Mouse (Mus musculus) left cerebral cortex, postnatal 4 days (tissue): ENCODE measurements at regions not wholly inside any gene's neighbourhood (a gene's known extent, or its start where the extent isn't known, plus 50 kb on each side); places are given as distances from the start of the nearest gene placed in this dataset.
A peak's percentile ranks its signal among the peaks of the same experiment; 100 is the strongest.

ENCODE experiments used
- DNase-seq: peaks from one replicate; pipeline ENCODE4 v3.0.0-alpha.2; 2022
- intact Hi-C: fragments of 180-260 bp; cut with DNase I; formaldehyde crosslinking; loops from one replicate; pipeline ENCODE4 v1.15.1; 2025

GRCm38 (mm10) chr7:117065771-117066170 lies 315.0 kb upstream of the Xylt1 start:
- intact Hi-C loops: no loop called here
- DNase-seq: no peak

- intact Hi-C loops: no loop called here
- DNase-seq: no peak
These were observed 289.7 kb upstream of the Xylt1 start for GRCm38 (mm10) chr7:117090911-117091550.

- intact Hi-C loops: no loop called here
- DNase-seq: no peak
These were observed 287.9 kb upstream of the Xylt1 start for GRCm38 (mm10) chr7:117092860-117093259.

GRCm38 (mm10) chr7:117097618-117098017 lies 283.2 kb upstream of the Xylt1 start:
- no peak for DNase-seq
- intact Hi-C loops: no loop called here

GRCm38 (mm10) chr7:117099041-117099440 lies 281.7 kb upstream of the Xylt1 start:
- DNase-seq: no peak
- intact Hi-C loops: no loop called here

GRCm38 (mm10) chr7:117103035-117103434 lies 277.7 kb upstream of the Xylt1 start:
- DNase-seq: no peak
- intact Hi-C loops: no loop called here

GRCm38 (mm10) chr7:117106691-117107191 lies 274.0 kb upstream of the Xylt1 start:
- DNase-seq: no peak
- intact Hi-C loops: no loop called here

GRCm38 (mm10) chr7:117108391-117108790 lies 272.4 kb upstream of the Xylt1 start:
- DNase-seq: no peak
- intact Hi-C loops: no loop called here

- intact Hi-C loops: no loop called here
These were observed 253.1 kb upstream of the Xylt1 start for GRCm38 (mm10) chr7:117127728-117128127.

GRCm38 (mm10) chr7:117134869-117135268 lies 245.9 kb upstream of the Xylt1 start:
- intact Hi-C loops: no loop called here
- DNase-seq: no peak

More at GRCm38 (mm10) chr7:117127728-117128127, 253.1 kb upstream of the Xylt1 start:
- DNase-seq: no peak

- intact Hi-C loops: no loop called here
These were observed 242.1 kb upstream of the Xylt1 start for GRCm38 (mm10) chr7:117138681-117139080.

GRCm38 (mm10) chr7:117139245-117139970 lies 241.4 kb upstream of the Xylt1 start:
- DNase-seq: peak; percentile 85
- intact Hi-C loops: no loop called here

More at GRCm38 (mm10) chr7:117138681-117139080, 242.1 kb upstream of the Xylt1 start:
- DNase-seq: no peak

GRCm38 (mm10) chr7:117139971-117140247 lies 240.9 kb upstream of the Xylt1 start:
- intact Hi-C loops: no loop called here
- no peak for DNase-seq

GRCm38 (mm10) chr7:117146809-117147208 lies 234.0 kb upstream of the Xylt1 start:
- no peak for DNase-seq
- intact Hi-C loops: no loop called here

- intact Hi-C loops: no loop called here
- no peak for DNase-seq
These were observed 230.4 kb upstream of the Xylt1 start for GRCm38 (mm10) chr7:117150355-117150754.

- DNase-seq: no peak
- intact Hi-C loops: no loop called here
These were observed 226.8 kb upstream of the Xylt1 start for GRCm38 (mm10) chr7:117153826-117154550.

GRCm38 (mm10) chr7:117161193-117161908 lies 219.4 kb upstream of the Xylt1 start:
- intact Hi-C loops: no loop called here

GRCm38 (mm10) chr7:117174811-117175422 lies 205.9 kb upstream of the Xylt1 start:
- intact Hi-C loops: no loop called here
- DNase-seq: no peak

More at GRCm38 (mm10) chr7:117161193-117161908, 219.4 kb upstream of the Xylt1 start:
- no peak for DNase-seq

GRCm38 (mm10) chr7:117184011-117184410 lies 196.8 kb upstream of the Xylt1 start:
- intact Hi-C loops: no loop called here
- DNase-seq: no peak

- intact Hi-C loops: no loop called here
- no peak for DNase-seq
These were observed 194.9 kb upstream of the Xylt1 start for GRCm38 (mm10) chr7:117185891-117186290.

GRCm38 (mm10) chr7:117196611-117197010 lies 184.2 kb upstream of the Xylt1 start:
- intact Hi-C loops: no loop called here
- no peak for DNase-seq
